Mouse (Mus musculus): ENCODE measurements at regions not wholly inside any gene's neighbourhood (a gene's known extent, or its start where the extent isn't known, plus 50 kb on each side); places are given as distances from the start of the nearest gene placed in this dataset.

- in situ Hi-C loops (cut with MboI): no loop called here
These were observed 214.7 kb downstream of the Cog6 start for GRCm38 (mm10) chr3:52802324-52802723.

GRCm38 (mm10) chr3:52801446-52801845 is 215.6 kb downstream of the Cog6 start:
- in situ Hi-C loops (cut with MboI): no loop called here

- in situ Hi-C loops (cut with MboI): no loop called here
These were observed 216.4 kb downstream of the Cog6 start for GRCm38 (mm10) chr3:52800673-52801072.

- in situ Hi-C loops (cut with MboI): no loop called here
These were observed 219.2 kb downstream of the Cog6 start for GRCm38 (mm10) chr3:52797801-52798200.

- in situ Hi-C loops (cut with MboI): no loop called here
These were observed 219.9 kb downstream of the Cog6 start for GRCm38 (mm10) chr3:52797164-52797563.

GRCm38 (mm10) chr3:52794218-52794617 is 222.8 kb downstream of the Cog6 start:
- in situ Hi-C loops (cut with MboI): no loop called here

- in situ Hi-C loops (cut with MboI): no loop called here
These were observed 224.2 kb downstream of the Cog6 start for GRCm38 (mm10) chr3:52792801-52793200.

GRCm38 (mm10) chr3:52792121-52792520 is 224.9 kb downstream of the Cog6 start:
- in situ Hi-C loops (cut with MboI): no loop called here

- in situ Hi-C loops (cut with MboI): no loop called here
These were observed 226.1 kb downstream of the Cog6 start for GRCm38 (mm10) chr3:52790942-52791341.

- in situ Hi-C loops (cut with MboI): no loop called here
These were observed 228.9 kb downstream of the Cog6 start for GRCm38 (mm10) chr3:52787964-52788760.

- in situ Hi-C loops (cut with MboI): no loop called here
These were observed 231.4 kb downstream of the Cog6 start for GRCm38 (mm10) chr3:52785595-52785994.

- in situ Hi-C loops (cut with MboI): no loop called here
These were observed 232.6 kb downstream of the Cog6 start for GRCm38 (mm10) chr3:52784476-52784875.

- in situ Hi-C loops (cut with MboI): no loop called here
These were observed 234.5 kb downstream of the Cog6 start for GRCm38 (mm10) chr3:52782576-52782975.

- in situ Hi-C loops (cut with MboI): no loop called here
These were observed 235.5 kb downstream of the Cog6 start for GRCm38 (mm10) chr3:52781521-52781920.

GRCm38 (mm10) chr3:52780356-52780755 is 236.7 kb downstream of the Cog6 start:
- in situ Hi-C loops (cut with MboI): no loop called here

GRCm38 (mm10) chr3:52775875-52776274 is 241.2 kb downstream of the Cog6 start:
- in situ Hi-C loops (cut with MboI): no loop called here

- in situ Hi-C loops (cut with MboI): no loop called here
These were observed 241.9 kb downstream of the Cog6 start for GRCm38 (mm10) chr3:52775156-52775555.

GRCm38 (mm10) chr3:52774734-52775133 is 242.3 kb downstream of the Cog6 start:
- in situ Hi-C loops (cut with MboI): no loop called here

GRCm38 (mm10) chr3:52767276-52767675 is 249.8 kb downstream of the Cog6 start:
- in situ Hi-C loops (cut with MboI): no loop called here

GRCm38 (mm10) chr3:52766841-52767240 is 250.2 kb downstream of the Cog6 start:
- in situ Hi-C loops (cut with MboI): no loop called here

- in situ Hi-C loops (cut with MboI): no loop called here
These were observed 252.9 kb downstream of the Cog6 start for GRCm38 (mm10) chr3:52764166-52764565.

- in situ Hi-C loops (cut with MboI): no loop called here
These were observed 253.4 kb downstream of the Cog6 start for GRCm38 (mm10) chr3:52763660-52764059.

- in situ Hi-C loops (cut with MboI): no loop called here
These were observed 254.5 kb downstream of the Cog6 start for GRCm38 (mm10) chr3:52762549-52762948.

GRCm38 (mm10) chr3:52759846-52760245 is 257.2 kb downstream of the Cog6 start:
- in situ Hi-C loops (cut with MboI): loop anchor here (5.0 to 10.0 kb wide), 3 partner anchors 123 to 503 kb away; no protein-coding TSS in a partner anchor
